Mouse (Mus musculus): Measurements from ENCODE around the gene Ctso.

Gene Ctso

DNA sequence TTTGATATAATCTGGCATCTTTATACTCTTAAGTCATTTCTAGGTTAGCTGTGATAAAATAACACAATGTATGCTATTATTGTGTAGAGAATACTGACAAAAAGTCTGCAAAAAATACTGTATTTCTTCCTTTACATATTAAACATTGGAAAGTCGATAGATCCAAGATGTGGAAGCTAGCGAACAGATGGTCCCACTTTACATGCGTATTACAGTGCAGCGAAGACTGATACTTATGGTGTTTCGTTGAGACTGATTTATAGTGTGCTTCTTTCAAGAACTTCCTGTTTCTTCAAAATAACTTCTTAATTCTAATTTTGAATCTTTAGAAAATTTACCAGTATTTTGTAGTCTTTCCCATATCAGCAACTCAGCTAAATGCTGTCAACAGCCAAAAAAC is 25.1 kb downstream of the Ctso start:
- DNase-seq (ENCODE audit: low spot score in 2 of 2), result no peak

- no peak for DNase-seq (ENCODE audit: low spot score in 2 of 2)
Observed at GRCm38 (mm10) chr3:81961336-81961735, 28.9 kb downstream of the Ctso start.

- no peak for DNase-seq (ENCODE audit: low spot score in 2 of 2)
Observed at GRCm38 (mm10) chr3:81963768-81964167, 31.4 kb downstream of the Ctso start.

- DNase-seq (ENCODE audit: low spot score in 2 of 2), result no peak
Observed at GRCm38 (mm10) chr3:81964596-81964995, 32.2 kb downstream of the Ctso start.

- DNase-seq (ENCODE audit: low spot score in 2 of 2), result no peak
Observed at GRCm38 (mm10) chr3:81975607-81976006, 43.2 kb downstream of the Ctso start.

DNA sequence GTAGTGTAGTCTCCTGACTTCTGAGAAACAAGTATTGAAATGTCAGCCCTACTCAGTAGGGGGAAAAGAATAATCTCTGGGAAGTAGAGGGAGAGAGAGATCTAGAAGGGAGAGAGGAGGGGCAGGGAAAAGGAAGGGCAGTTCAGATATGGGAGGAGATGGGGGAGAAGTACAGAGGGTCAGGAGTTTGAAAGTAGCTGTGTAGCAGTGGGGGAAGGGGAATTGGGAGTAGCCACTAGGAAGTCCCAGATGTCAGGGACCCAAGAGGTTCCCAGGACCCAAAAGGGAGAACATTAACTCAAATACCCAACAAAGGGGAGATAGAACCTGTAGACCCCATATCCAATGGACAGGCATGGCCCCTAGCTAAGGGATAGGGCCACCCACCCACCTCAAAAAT is 43.7 kb downstream of the Ctso start, which contains the start of gene Tdo2:
Tdo2 (minus strand) TSS at position 101 of the 400 bp plus-strand sequence.
- DNase-seq (ENCODE audit: low spot score in 2 of 2), result no peak

- no peak for DNase-seq (ENCODE audit: low spot score in 2 of 2)
Observed at GRCm38 (mm10) chr3:81981576-81981975, 49.2 kb downstream of the Ctso start.

GRCm38 (mm10) chr3:81981990-81982389 is 49.6 kb downstream of the Ctso start, which contains the start of gene Asic5:
Asic5 (plus strand) TSS chr3:81982290.
- DNase-seq (ENCODE audit: low spot score in 2 of 2), result no peak

- peak in 1 of 2 experiments; percentile 25 for DNase-seq (ENCODE audit: low spot score in 2 of 2)
Observed at GRCm38 (mm10) chr3:81983120-81983895, 50.9 kb downstream of the Ctso start.

DNA sequence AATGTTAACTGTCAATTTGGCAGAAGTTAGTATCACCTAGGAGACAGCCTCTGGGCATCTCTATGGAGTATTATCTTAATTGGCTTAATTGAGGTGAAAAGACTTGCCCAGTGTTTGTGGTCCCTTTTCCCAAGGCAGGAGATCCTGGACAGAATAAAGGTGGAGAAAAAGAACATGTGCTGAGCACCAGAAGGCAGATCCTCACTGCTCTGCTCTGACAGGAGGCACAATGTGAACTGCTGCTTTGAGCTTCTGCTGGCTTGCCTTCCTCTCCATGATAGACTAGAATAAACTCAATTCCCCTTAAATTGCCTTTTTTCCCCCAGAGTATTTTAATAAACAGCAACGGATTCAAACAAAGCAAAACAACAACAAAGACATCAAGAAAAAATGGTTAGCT is 52.7 kb downstream of the Ctso start:
- no peak for DNase-seq (ENCODE audit: low spot score in 2 of 2)

- no peak for DNase-seq (ENCODE audit: low spot score in 2 of 2)
Observed at GRCm38 (mm10) chr3:81986103-81986502, 53.7 kb downstream of the Ctso start.

GRCm38 (mm10) chr3:81987628-81988027 is 55.2 kb downstream of the Ctso start:
- DNase-seq (ENCODE audit: low spot score in 2 of 2), result no peak

DNA sequence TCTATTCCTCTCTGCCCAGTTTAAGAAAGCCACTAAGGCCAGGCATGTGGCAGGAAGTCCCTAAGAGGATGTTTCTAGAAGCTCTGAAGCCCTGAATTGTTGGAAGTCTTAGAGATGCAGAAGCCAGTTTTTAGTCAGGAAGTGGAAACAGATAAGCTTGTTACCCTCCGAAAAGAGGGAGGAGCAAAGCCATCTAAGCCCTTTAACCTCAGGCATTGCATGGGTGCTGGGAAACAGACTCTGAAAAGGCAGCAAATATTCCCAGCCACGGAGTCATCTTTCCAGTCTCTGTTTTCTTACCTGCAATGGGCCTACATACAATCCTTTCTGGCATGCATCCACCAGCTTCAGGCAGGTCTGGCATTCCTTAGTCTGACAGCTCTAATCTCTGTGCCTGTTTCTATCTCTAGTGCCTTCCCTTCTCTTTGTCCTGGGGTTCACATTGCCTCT is 57.3 kb downstream of the Ctso start:
- no peak for DNase-seq (ENCODE audit: low spot score in 2 of 2)

DNA sequence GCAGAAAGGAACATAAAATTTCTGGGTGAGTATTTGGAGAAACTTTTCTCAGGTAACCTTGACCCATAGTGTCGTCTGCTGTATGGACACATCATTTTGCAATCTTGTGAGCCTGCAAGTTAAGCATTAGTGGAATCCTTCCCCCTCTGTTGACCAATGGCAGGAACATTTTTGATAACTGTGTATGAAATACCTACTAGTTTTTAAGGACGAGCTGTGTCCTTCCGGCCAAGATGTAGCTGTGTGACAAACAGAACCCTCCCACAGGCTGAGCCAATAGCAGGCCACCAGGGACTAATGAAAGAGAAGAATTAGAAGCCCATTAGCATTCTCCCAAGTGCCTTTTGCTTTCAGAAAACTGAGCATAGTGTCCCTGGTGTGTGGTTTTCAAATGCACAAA is 58.1 kb downstream of the Ctso start:
- no peak for DNase-seq (ENCODE audit: low spot score in 2 of 2)

DNA sequence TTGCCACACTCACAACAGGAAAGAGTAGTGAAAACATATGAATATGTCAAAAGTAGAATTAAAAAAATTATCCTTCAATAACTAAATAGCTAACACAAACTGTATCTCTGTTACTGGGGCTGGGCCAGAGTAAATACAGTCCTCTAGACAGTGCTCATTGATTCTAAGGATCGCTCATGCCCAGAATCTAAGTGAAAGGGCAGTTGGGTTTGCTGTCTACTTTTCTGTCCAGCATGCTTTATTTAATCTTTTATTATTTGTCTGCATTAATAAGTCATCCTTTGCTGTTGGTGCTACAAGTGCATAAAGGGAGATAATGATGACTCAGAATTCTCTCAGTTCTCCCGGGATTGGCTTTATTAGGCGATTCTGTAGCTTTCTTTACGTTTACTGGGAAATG is 63.0 kb downstream of the Ctso start:
- no peak for DNase-seq (ENCODE audit: low spot score in 2 of 2)

DNA sequence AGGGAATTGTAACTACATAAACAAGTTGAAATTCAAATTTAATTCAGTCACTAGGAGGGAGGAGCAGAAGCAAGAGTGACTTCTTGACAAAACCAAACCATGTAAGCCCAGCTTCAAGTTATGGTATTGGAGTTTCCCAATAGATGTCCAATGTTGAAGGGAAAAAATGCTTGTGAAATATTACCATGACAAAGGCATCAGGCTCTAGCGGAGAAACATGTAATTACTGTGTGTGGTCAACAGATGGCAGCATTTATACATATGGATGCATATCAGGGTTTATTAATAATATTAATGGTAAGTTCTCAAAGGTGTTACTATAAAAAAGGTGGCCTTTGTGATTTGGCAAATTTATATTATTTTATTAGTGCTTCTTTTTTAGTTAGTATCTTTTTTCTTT is 63.6 kb downstream of the Ctso start:
- DNase-seq (ENCODE audit: low spot score in 2 of 2), result no peak

Data from urinary bladder, adult 18-20 months (tissue).